Mouse (Mus musculus): ENCODE results near the gene Ap1b1.

Gene Ap1b1

DNA sequence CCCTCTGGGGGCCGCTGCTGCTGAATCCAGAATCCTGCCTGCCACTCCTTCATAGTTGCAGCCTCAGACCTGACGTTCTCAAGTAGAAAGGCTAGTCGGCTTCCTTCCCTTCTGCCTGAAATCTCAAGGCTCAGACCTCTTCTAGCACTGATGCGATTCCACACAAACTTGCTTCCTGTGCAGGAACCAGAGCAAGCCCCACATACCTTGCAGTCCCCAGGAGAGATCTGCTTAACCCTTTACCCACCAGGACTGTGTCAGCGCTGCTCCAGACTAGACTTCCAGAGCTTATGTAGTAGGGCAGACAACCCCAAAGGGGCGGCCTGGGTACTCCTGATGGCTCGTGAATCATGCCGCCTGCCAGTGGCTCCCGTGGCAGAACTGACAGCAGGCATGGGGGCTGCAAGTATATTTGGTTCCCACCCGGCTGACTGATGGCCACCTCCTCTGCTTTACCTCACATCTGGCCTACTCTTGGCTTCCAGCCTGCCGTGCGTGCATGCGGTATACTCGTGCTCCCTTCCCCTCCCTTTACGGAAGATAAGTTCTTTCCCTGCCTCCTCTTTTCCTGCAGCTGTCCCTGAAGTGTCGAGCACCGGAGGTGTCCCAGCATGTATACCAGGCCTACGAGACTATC is 54.6 kb downstream of the Ap1b1 start:
- ChIA-PET POLR2A (interaction anchor here (0.5 to 12.5 kb wide), 14 partner anchors 9 to 403 kb away, joined by 3 to 127 read pairs (median 3); partner anchors contain the start of genes Ewsr1 (in 3 of the 4), Rhbdd3 (in 3 of the 4), Rasl10a (in 2 of the 4) and Ascc2 (in 1 of the 4)), CTCF (interaction anchor here in 3 of 4 experiments (0.5 to 1.7 kb wide), 4 partner anchors 22 to 99 kb away, joined by 3 to 7 read pairs (median 4); no protein-coding TSS in a partner anchor)

DNA sequence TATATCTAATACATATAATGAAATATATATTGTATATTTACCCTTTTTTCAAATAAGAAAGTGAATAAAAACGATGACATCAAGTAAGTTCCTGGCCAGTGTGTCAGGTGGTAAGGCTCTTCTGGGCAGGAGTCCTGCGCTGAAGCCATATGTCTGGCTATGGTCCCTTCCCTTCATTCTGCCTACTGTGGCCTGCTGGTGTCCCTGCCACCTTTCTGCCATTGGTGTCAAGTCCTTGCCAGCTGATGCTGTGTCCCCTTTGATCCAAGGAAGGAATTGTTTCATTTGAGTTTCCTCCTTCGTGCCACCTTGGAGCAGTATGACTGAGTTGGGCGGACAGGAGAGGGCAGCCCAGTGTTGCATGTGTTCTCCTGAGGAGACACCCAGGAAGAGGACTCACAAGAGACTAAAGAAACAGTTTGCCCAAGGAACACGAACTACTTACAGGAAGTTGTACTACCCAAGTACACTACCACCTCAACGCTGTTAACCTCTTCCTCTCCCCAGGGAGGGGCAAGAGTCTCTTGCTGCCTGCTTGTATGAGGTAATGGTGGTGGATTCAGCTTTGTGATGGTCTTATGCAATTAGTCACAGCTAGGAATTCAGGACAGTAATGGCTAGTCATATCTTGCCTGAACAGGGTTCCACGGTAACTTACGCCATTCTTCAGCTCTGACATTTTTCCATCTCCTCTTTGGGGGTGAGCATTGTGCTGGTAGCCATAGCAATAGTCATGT is 56.2 kb downstream of the Ap1b1 start:
- ChIA-PET POLR2A (interaction anchor here in 2 of 4 experiments (0.7 to 12.5 kb wide), 4 partner anchors 13 to 143 kb away, joined by 3 to 127 read pairs (median 4); partner anchors contain the start of genes Gas2l1 (in 1 of the 2) and Rasl10a (in 1 of the 2)), CTCF (no interaction called here)

DNA sequence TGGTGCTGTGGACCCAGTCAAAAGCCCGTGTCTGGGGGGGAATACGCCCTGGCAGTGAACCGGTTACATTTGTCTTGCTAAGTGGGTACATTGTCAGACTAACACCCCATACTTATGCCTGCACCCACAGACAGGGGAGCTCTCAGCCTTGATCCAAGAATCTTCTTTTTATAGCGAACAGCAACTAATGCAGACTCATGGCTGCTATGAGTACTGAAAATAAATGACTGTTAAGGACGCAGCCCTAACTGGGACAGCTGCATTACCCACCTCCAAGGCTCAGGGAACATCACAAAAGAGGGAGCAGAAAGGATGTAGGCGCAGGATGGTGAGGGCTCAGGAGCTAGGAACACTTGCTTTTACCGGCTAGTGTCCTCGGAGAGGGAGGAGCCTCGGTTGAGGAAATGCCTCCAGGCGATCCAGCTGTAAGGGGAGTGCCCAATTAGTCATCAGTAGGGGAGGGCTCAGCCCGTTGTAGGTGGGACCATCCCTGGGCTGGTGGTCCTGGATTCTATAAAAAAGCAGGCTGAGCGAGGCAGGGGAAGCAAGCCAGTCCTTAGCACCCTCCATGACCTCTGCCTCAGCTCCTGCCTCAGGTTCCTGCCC is 59.8 kb downstream of the Ap1b1 start:
- POLR2A ChIA-PET, result interaction anchor here (0.6 to 12.5 kb wide), 28 partner anchors 8 to 715 kb away, joined by 3 to 127 read pairs (median 4); partner anchors contain the start of genes Gas2l1 (in 4 of the 4), Rasl10a (in 3 of the 4), Ewsr1 (in 2 of the 4) and Rhbdd3 (in 2 of the 4)
- CTCF ChIA-PET, result interaction anchor here in 3 of 4 experiments (0.5 to 4.1 kb wide), 17 partner anchors 10 to 147 kb away, joined by 3 to 22 read pairs (median 4); partner anchors contain the start of genes Gas2l1 (in 2 of the 3) and Rasl10a (in 2 of the 3)

DNA sequence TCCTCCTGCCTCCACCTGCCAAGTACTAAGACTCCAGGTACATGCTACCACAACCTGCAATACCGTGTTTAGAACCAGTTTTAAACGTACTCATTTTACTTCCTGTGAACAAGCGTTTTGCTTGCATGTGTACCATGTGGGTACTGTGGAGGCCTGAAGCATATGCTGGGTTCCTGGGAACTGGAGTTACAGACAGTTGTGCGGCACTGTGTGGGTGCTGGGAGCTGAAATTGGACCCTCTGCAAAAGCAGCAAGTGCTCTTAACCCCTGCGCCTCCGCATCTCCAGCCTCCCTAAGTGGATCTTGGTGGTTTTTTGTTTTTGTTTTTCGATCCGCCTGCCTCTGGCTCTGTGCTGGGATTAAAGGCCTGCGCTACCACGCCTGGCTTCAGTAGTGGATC is 65.0 kb downstream of the Ap1b1 start:
- CTCF ChIA-PET, result interaction anchor here in 1 of 4 experiments (1.7 to 1.9 kb wide), 2 partner anchors 8 to 14 kb away, joined by 4 to 6 read pairs; partner anchors contain the start of gene Gas2l1
- POLR2A ChIA-PET, result interaction anchor here in 3 of 4 experiments (0.5 to 3.3 kb wide), 10 partner anchors 8 to 98 kb away, joined by 3 to 29 read pairs (median 10); partner anchors contain the start of genes Ewsr1 (in 2 of the 3), Gas2l1 (in 2 of the 3) and Rhbdd3 (in 1 of the 3)

DNA sequence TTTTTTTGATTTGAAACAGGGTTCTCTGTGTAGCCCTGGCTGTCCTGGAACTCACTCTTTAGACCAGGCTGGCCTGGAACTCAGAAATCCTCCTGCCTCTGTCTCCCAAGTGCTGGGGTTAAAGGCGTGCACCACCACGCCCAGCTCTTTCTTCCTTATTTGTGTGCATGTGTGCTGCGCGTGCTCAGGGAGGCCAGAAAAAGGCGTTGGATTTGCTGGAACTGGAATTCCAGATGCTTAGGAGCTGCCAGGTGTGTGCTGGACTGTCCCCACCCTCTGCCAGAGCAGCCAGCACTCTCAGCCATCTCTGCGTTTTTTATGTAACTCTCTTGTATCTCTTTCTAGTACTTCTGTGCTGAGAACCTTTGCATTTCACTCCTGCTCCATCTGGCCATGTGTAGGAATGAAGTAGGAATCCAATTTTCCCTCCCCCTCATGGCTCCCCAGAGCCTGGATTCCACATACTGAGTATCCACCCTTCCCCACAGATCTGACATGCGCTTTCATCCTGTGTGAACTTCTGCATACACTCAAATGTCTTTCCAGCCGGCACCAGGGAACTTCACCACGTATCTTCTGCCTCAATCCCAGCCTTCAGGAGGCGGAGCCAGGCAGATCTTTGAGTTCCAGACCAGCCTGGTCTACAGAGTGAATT is 65.7 kb downstream of the Ap1b1 start:
- POLR2A ChIA-PET, result interaction anchor here in 3 of 4 experiments (1.0 to 4.6 kb wide), 10 partner anchors 7 to 79 kb away, joined by 3 to 29 read pairs (median 10); partner anchors contain the start of genes Ewsr1 (in 2 of the 3), Gas2l1 (in 2 of the 3) and Rhbdd3 (in 1 of the 3)
- CTCF ChIA-PET, result no interaction called here

DNA sequence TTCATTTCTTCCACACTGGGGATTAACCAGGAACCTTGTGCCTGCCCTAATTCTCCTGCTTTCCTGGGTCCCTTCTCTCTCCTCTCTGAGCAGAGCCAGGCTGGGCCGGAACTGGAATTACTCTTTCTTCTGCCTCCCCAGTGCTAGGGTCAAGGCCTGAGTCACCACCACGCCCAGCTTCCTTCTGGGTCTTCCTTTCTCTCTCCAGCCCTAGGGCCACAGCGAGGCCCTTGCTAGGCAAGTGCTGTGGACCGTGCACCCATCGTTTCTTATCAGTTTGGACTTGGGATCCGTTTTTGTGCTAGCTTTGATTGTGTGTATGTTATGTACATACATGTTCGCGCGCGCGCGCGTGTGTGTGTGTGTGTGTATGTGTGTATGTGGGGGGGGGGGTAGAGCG is 67.5 kb downstream of the Ap1b1 start:
- ChIA-PET CTCF (interaction anchor here in 2 of 4 experiments (0.7 kb wide), 2 partner anchors 119 to 901 kb away, joined by 3 to 4 read pairs; no protein-coding TSS in a partner anchor), POLR2A (interaction anchor here in 2 of 4 experiments (1.0 to 4.6 kb wide), 10 partner anchors 8 to 46 kb away, joined by 3 to 20 read pairs (median 4); partner anchors contain the start of genes Ewsr1 (in 2 of the 2), Gas2l1 (in 2 of the 2) and Rhbdd3 (in 2 of the 2))

DNA sequence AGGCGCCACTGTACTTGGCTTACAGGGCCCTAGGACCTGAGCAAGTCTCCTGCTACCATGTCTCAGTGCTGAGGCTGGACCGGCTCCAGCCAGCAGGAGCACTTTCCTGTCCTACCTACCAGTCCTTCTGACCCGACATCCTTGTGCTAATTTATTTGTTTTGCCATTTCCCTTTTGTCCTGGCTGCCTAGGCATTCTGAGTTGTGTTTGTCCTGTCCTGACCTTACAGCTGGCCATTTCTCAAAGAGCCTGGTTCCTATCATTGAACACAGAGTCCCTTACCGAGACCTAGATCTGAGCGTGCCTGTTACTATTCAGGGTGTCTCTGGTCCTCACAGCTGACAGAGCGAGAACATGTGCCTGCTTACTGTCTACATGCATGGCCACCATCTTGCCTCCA is 68.2 kb downstream of the Ap1b1 start:
- POLR2A ChIA-PET, result interaction anchor here in 2 of 4 experiments (0.5 to 11.8 kb wide), 13 partner anchors 7 to 870 kb away, joined by 3 to 127 read pairs (median 5); partner anchors contain the start of genes Ewsr1 (in 2 of the 2), Gas2l1 (in 2 of the 2) and Rhbdd3 (in 2 of the 2)
- CTCF ChIA-PET, result interaction anchor here in 1 of 4 experiments (0.5 kb wide), 1 partner anchor 823 kb away, joined by 3 read pairs; no protein-coding TSS in a partner anchor

DNA sequence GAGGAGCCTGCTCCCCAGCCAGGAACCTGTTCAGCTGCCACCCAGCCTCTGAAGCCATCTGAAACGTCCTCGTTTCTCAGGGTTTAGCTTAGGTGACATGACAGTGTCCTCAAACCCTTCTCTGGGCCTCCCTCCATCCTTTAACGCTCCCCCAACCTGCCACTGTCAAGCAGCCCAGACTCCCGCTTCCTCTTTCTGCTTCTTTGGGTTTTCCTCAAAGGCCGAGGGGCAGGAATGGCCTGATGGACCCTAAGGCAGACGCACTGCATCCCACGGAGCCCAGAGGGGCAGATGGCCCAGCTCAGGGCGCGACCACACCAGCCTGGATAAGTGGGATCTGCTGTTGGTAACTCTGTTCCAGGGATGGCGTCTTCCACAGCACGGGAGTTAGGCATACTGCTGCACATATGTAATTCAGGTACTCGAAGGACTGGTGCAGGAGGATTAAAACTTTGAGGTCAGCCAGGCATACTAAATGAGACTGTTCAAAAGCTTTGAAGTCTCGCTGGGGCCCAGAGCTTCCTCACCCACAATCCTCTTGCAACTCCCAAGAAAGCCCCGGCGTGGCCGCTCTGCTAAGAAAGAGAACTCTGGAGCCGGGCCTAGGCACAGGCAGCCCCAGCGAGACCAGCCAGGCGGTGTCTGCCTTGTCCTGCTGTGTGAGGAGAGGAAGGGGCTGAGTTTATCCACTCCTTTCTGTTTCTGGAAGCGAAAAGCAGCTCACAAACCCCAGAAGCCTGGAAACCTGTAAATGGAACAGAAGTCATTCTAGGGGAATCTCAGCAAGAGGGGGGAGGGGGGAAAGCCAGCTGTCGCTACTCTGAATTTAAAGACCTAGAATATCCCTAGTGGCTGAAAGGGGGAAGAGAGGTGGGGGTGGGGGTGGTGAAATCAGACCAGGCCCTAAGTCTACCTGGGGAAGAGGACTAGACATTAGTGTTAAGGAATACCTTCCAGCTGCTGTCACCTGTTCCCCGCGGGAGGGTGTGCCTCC is 69.6 kb downstream of the Ap1b1 start:
- ChIA-PET POLR2A (interaction anchor here in 3 of 4 experiments (0.5 to 14.6 kb wide), 24 partner anchors 7 to 1066 kb away, joined by 3 to 190 read pairs (median 4); partner anchors contain the start of genes Ewsr1 (in 2 of the 3), Gas2l1 (in 2 of the 3), Rhbdd3 (in 2 of the 3) and Nefh (in 1 of the 3)), CTCF (interaction anchor here in 2 of 4 experiments (0.6 to 1.7 kb wide), 8 partner anchors 9 to 157 kb away, joined by 3 to 10 read pairs (median 4); partner anchors contain the start of gene Gas2l1 (in 2 of the 2))

DNA sequence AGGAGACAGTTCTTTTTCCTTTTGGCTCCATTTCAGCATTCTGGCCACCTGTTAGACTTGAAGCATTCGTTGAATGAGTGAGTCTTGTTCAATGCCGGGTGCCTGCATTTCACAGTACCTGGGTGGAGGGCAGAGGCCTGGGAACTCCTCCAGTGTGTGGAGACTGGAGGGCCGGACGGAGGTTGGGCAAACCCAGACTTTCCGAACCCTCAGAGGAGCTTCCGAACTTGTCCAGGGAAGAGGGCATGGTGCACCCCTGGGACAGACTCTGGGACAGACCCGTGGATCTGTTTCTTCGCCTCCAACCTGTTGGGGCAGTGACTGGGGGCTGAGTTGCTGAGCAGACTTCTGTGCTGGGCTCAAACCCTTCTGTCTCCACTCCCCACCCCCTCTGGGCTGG is 70.4 kb downstream of the Ap1b1 start:
- POLR2A ChIA-PET, result interaction anchor here in 3 of 4 experiments (0.7 to 14.6 kb wide), 10 partner anchors 8 to 58 kb away, joined by 3 to 190 read pairs (median 18); partner anchors contain the start of genes Ewsr1 (in 3 of the 3), Rhbdd3 (in 3 of the 3) and Gas2l1 (in 2 of the 3)
- CTCF ChIA-PET, result interaction anchor here in 1 of 4 experiments (1.2 to 1.7 kb wide), 3 partner anchors 11 to 157 kb away, joined by 3 to 10 read pairs (median 3); no protein-coding TSS in a partner anchor

DNA sequence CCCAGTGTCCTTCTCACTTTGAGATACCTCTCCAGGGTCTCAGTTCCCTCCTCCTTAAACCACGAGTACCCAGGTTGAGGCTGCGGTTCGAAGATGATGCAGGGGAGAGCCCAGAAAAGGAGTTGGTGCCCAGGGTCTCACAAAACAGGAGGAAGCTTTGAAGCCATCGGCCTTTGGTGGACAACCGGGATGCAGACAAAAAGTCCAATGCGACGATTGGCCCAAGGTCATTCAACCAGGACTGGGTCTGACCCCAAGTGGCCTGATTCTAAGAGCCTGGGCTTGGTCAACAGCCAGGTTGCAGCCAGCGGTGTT is 70.9 kb downstream of the Ap1b1 start:
- ChIA-PET CTCF (interaction anchor here in 1 of 4 experiments (0.8 to 2.2 kb wide), 4 partner anchors 11 to 174 kb away, joined by 3 to 7 read pairs (median 4); no protein-coding TSS in a partner anchor), POLR2A (interaction anchor here (0.5 to 14.6 kb wide), 20 partner anchors 8 to 1126 kb away, joined by 3 to 359 read pairs (median 8); partner anchors contain the start of genes Ewsr1 (in 3 of the 4), Rhbdd3 (in 3 of the 4) and Gas2l1 (in 1 of the 4))

DNA sequence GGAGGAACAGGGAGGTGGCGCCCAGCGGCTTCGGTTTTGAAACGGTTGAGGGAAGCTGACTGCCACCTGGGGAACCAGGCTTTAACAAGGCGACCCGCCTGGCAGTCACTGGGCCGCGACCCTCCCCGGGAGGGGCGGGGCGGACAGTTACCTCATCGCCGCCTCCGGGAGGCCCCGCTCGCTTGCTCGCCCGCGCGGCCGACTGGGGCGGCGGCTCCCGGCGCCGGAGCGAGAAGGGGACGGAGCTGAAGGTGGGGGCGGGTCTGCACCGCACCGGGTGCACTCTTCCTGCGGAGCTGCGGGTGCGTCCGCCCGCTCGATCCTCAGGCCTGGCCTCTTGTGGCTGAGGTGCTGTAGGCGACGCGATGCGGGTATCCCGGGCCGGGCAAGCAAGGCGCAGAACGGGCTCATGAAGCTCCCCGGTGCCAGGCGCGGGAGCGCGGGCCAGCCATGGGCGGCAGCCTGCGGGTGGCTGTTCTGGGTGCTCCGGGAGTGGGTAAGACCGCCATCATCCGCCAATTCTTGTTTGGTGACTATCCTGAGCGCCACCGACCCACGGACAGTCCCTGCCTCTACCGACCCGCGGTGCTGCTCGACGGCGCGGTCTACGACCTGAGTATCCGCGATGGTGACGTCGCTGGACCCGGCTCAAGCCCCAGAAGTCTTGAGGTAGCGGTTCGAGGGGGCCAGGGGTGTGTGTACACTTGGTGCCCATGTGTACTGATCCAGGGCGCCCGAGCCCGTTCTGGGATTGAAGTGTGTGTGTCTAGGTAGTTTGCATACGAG is 71.4 kb downstream of the Ap1b1 start, which contains the start of gene Rasl10a:
Gene Rasl10a, plus strand, starts transcription at position 273 of the 786 bp plus-strand sequence.
- ChIA-PET POLR2A (interaction anchor here (0.5 to 14.6 kb wide), 25 partner anchors 8 to 1127 kb away, joined by 3 to 359 read pairs (median 5); partner anchors contain the start of genes Ewsr1 (in 3 of the 4) and Rhbdd3 (in 3 of the 4)), CTCF (interaction anchor here in 3 of 4 experiments (0.6 to 2.2 kb wide), 7 partner anchors 11 to 270 kb away, joined by 3 to 7 read pairs (median 3); no protein-coding TSS in a partner anchor)

DNA sequence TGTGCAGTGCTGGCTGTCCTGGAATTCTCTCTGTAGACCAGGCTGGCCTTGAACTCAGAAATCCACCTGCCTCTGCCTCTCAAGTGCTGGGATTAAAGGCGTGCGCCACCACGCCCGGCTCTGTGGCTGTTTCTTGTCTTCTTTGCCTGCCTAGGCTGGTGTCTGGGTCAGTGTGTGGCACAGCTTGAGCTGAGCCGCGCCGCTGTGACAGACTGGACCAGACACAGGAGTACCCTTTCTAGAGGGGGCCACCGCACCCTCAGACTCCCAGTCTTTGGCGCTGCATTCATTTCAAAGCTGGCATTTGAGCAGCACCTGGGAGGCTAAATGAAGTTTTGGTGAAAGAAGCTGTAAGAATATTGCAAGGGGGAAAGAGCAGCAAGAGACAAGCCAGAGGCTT is 72.2 kb downstream of the Ap1b1 start:
- POLR2A ChIA-PET, result interaction anchor here (0.6 to 14.6 kb wide), 19 partner anchors 8 to 112 kb away, joined by 3 to 359 read pairs (median 7); partner anchors contain the start of genes Ewsr1 (in 2 of the 4), Rhbdd3 (in 2 of the 4) and Nefh (in 1 of the 4)

DNA sequence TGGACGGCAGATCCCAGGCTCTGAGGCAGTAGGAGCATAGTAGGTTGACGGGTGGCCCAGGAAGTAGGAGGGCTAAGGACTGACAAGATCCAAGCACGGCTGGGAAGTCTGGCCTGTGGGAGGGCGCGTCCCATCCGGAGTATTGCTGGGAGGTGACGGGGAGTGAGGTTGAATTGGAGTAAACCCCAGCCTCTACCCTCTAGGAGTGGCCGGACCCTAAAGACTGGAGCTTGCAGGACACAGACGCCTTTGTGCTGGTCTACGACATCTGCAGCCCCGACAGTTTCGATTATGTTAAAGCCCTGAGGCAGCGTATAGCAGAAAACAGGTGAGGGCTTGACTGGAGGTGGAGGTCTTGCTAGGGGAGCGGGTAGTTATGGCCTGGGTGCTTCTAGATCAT is 72.6 kb downstream of the Ap1b1 start:
- POLR2A ChIA-PET, result interaction anchor here in 3 of 4 experiments (0.6 to 14.6 kb wide), 15 partner anchors 8 to 112 kb away, joined by 3 to 359 read pairs (median 17); partner anchors contain the start of genes Ewsr1 (in 3 of the 3), Rhbdd3 (in 3 of the 3) and Nefh (in 1 of the 3)
- CTCF ChIA-PET, result interaction anchor here in 3 of 4 experiments (0.5 to 2.2 kb wide), 22 partner anchors 8 to 1181 kb away, joined by 3 to 22 read pairs (median 4); partner anchors contain the start of genes Ewsr1 (in 1 of the 3), Nefh (in 1 of the 3) and Rhbdd3 (in 1 of the 3)

More for the DNA sequence above, 72.2 kb downstream of the Ap1b1 start:
- CTCF ChIA-PET, result interaction anchor here in 2 of 4 experiments (0.6 to 2.2 kb wide), 9 partner anchors 9 to 112 kb away, joined by 3 to 22 read pairs (median 4); partner anchors contain the start of genes Ewsr1 (in 1 of the 2), Nefh (in 1 of the 2) and Rhbdd3 (in 1 of the 2)

DNA sequence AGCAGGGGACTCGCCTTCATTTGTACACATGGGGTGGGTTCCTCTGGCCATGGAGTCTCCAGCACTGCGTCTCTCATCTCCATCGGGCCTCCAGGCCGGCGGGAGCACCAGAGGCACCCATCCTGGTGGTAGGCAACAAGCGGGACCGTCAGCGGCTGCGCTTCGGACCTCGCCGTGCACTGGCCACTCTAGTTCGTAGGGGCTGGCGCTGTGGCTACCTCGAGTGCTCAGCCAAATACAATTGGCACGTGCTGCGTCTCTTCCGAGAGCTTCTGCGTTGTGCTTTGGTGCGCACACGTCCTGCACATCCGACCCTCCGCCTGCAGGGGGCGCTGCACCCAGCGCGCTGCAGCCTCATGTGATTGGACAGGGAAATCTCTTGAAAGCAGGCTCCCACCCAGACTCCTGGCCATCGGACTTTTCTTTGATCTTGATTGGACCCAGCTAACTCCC is 73.1 kb downstream of the Ap1b1 start:
- POLR2A ChIA-PET, result interaction anchor here (0.6 to 14.6 kb wide), 16 partner anchors 9 to 72 kb away, joined by 3 to 359 read pairs (median 14); partner anchors contain the start of genes Ewsr1 (in 3 of the 4) and Rhbdd3 (in 3 of the 4)
- CTCF ChIA-PET, result interaction anchor here (0.5 to 2.2 kb wide), 27 partner anchors 9 to 1309 kb away, joined by 3 to 22 read pairs (median 3); partner anchors contain the start of genes Nefh (in 2 of the 4), Ewsr1 (in 1 of the 4) and Rhbdd3 (in 1 of the 4)

Data from embryonic stem cell, embryonic (primary cell).